Mouse (Mus musculus) liver, adult 2 months (tissue): Measurements from ENCODE around the gene Dnajc21. TPM values are rescaled to one million over a fixed set of nuclear protein-coding genes. Genes with fewer than 3 reads are reported as not detected.
A peak's percentile ranks its signal among the peaks of the same experiment; 100 is the strongest.

Experiments
- DNase-seq: peaks from one replicate; pipeline ENCODE4 v3.0.0-alpha.2; 2011; ENCODE audit warnings: low read depth, low spot score; ENCODE audit errors: extremely low read depth
- H3K27ac ChIP-seq: fragments of 200-500 bp; replicated peaks from 2 replicates; pipeline ENCODE4 v1.5.1; 2012; ENCODE audit warnings: low read depth, mild to moderate bottlenecking, control low read depth, inconsistent platforms, low read length; ENCODE audit not compliant: insufficient read depth
- H3K27me3 ChIP-seq: fragments of 200-500 bp; 2 replicates; pipeline ENCODE4 v1.6.1; 2012; ENCODE audit warnings: mild to moderate bottlenecking, moderate library complexity, low read length, inconsistent platforms; ENCODE audit not compliant: control insufficient read depth, insufficient read depth
- H3K36me3 ChIP-seq: fragments of 200-500 bp; 2 replicates; pipeline ENCODE4 v1.6.1; 2012; ENCODE audit warnings: low read length, inconsistent platforms; ENCODE audit not compliant: control insufficient read depth, insufficient read depth
- H3K4me1 ChIP-seq: fragments of 200-500 bp; 2 replicates; pipeline ENCODE4 v1.6.1; 2011; ENCODE audit warnings: low read length; ENCODE audit not compliant: control insufficient read depth, insufficient read depth
- H3K4me3 ChIP-seq: fragments of 200-500 bp; 2 replicates; pipeline ENCODE4 v1.5.1; 2011; ENCODE audit warnings: low read depth, mild to moderate bottlenecking, control low read depth, low read length, moderate library complexity; ENCODE audit not compliant: insufficient read depth
- H3K79me2 ChIP-seq: fragments of 200-500 bp; 2 replicates; pipeline ENCODE4 v1.6.1; 2012; ENCODE audit warnings: inconsistent platforms, mild to moderate bottlenecking, low read length, moderate library complexity; ENCODE audit not compliant: control insufficient read depth, insufficient read depth
- H3K9ac ChIP-seq: fragments of 200-500 bp; 2 replicates; pipeline ENCODE4 v1.6.1; 2012; ENCODE audit warnings: low read depth, mild to moderate bottlenecking, control low read depth, inconsistent platforms, low read length
- CTCF ChIP-seq: fragments of 200-500 bp; IDR thresholded peaks from 2 replicates; pipeline ENCODE4 v1.5.1; 2011; ENCODE audit warnings: low read depth, low read length, control low read depth
- POLR2A ChIP-seq: fragments of 200-500 bp; IDR thresholded peaks from 2 replicates; pipeline ENCODE4 v1.6.1; 2011; ENCODE audit warnings: low read length, control low read depth; ENCODE audit not compliant: insufficient read depth; ENCODE audit errors: extremely low read depth
- WGBS: fragments of 180-500 bp; shearing (Covaris S2); methylation state at CpG from one replicate; pipeline ENCODE4 v1.1.7; 2018; 5-methylcytosine and 5-hydroxymethylcytosine counted together
- polyA plus RNA-seq: library from polyadenylated mRNA; depleted of rRNA; stranded (reverse); fragments of >200 nt; gene quantifications from 2 replicates; pipeline ENCODE4 v1.2.3, GENCODE M21; 2012
- total RNA-seq: library from RNA; depleted of rRNA; stranded (reverse); fragments of >200 nt; gene quantifications from 2 replicates; pipeline ENCODE4 v1.2.3, GENCODE M21; 2014

The Dnajc21 gene
- total and polyA plus RNA-seq, 2 experiments = 0.76 to 7.6 TPM

GRCm38 (mm10) chr15:10470941-10471340 lies 625 bp upstream of the Dnajc21 start:
- WGBS = 17% methylated on average over 3 of the region's 3 CpGs
- DNase-seq = no peak
- Histone ChIP-seq H3K4me1 (peaks cover 2% of the 10 kb centered on the region; the same call in 1 of the 2 replicates), H3K4me3 (peak overlapping the region; percentile 99; the same call in 1 of the 2 replicates), H3K27ac (no peak overlapping the region), H3K36me3 (peaks cover 11% of the 10 kb centered on the region), H3K79me2 (peaks cover 24% of the 10 kb centered on the region), H3K9ac (no peak overlapping the region; the same call in 1 of the 2 replicates), H3K27me3 (no peaks in the 10 kb centered on the region)
- TF ChIP-seq POLR2A (no peak), CTCF (no peak)

DNA sequence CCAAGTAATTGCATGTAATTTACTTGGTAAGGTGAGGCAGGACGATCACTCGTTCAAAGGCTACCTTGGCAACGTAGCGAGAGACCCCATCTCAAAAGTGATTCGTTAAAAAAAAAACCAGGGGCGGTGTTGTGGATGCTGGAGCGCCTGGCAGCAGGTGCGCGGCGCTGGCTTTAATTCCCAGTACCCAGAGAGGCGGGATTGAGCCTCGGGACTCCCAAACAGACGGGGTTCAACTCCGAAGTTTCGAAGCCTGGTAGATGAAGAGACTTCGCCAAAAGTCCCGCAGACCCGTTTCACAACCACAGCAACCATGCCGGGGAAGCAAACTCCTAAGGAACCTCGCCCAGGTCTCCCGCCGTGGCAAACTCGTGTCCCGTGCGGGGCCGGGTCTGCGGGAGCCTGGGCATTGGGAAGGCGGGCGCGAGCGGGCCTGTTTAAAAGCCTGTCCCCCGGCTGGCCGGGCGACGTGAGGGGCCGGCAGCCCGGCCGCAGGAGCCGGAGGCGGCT lies 620 bp downstream of the Dnajc21 start:
- H3K9ac ChIP-seq = peak overlapping the region; percentile 95
- H3K4me3 ChIP-seq = peak overlapping the region; percentile 99
- H3K27me3 ChIP-seq = no peaks in the 10 kb centered on the region
- no peak for TF ChIP-seq CTCF
- TF ChIP-seq POLR2A = no peak
- H3K4me1 ChIP-seq = peaks cover 2% of the 10 kb centered on the region; the same call in 1 of the 2 replicates
- peaks cover 24% of the 10 kb centered on the region for H3K79me2 ChIP-seq
- under 1% methylated on average over 39 of the region's 40 CpGs for WGBS
- H3K27ac ChIP-seq = peak overlapping the region; percentile 89
- H3K36me3 ChIP-seq = peaks cover 1% of the 10 kb centered on the region; the same call in 1 of the 2 replicates
- peak; percentile 20 for DNase-seq

DNA sequence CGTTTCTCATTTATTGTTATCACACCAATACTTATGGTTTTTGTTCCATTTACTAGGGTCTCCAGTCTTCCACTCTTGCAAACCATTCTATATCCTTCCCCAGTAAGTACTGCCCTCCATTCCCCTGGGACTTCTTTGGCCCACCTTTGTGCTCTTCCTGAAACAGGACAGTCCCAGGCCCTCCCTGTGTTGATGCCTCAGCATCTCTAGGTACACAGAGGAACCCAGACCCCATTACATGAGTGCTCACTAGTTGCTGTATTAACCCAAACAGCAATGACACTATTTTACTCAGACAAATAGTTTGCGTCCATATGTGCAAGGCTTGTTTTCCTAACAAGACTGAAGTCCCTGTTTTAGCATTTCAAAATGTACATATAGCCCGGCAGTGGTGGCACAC lies 1.6 kb downstream of the Dnajc21 start:
- Histone ChIP-seq H3K27ac (no peak overlapping the region), H3K27me3 (no peaks in the 10 kb centered on the region), H3K9ac (no peak overlapping the region), H3K4me1 (peaks cover 2% of the 10 kb centered on the region; the same call in 1 of the 2 replicates), H3K79me2 (peaks cover 24% of the 10 kb centered on the region), H3K36me3 (no peaks in the 10 kb centered on the region), H3K4me3 (no peak overlapping the region)
- 77% methylated on average over 3 of the region's 3 CpGs for WGBS
- DNase-seq = no peak
- TF ChIP-seq CTCF (no peak), POLR2A (no peak)

DNA sequence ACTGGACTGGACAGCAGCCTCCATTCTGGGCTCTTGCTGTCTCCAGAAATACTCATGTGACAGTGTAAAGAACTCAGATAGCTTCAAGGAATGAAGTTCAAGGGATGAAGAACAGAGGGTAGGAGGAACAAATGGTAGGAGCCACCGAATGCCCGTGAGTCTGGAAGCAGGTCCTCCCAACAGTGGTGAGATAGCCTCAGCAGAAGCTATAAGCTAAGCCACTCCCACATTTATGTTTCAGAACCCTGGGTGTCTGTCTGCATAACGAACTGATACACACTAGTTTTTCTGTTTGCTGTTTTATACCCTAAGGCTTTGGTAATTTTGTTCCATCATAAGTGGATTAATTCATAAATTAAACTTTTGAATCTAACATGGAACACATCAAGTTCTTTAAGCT lies 5.6 kb downstream of the Dnajc21 start:
- TF ChIP-seq CTCF (no peak), POLR2A (no peak)
- Histone ChIP-seq H3K4me3 (no peak overlapping the region), H3K27me3 (no peaks in the 10 kb centered on the region), H3K27ac (no peak overlapping the region), H3K4me1 (no peaks in the 10 kb centered on the region; the same call in 1 of the 2 replicates), H3K36me3 (peaks cover 23% of the 10 kb centered on the region), H3K79me2 (peaks cover 22% of the 10 kb centered on the region), H3K9ac (no peak overlapping the region)
- no peak for DNase-seq
- 97% methylated on average over 3 of the region's 3 CpGs for WGBS

DNA sequence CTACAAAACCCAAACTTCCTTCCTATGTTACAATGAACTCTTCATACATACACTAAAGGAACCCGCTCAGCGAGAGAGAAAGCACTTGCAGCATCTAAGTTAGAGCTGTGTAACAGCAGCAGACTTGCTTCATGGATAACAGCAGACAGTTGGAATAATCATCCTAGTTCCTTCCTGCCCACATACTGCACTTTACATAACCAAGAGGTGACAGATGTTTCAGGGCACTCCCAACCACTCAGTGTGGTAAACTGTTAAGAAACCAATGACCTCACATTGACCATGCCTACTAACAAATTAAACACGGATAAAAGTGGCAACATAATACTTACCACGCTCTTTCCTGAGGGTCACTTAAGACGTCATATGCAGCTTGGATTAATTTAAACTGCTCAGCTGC lies 6.8 kb downstream of the Dnajc21 start:
- Histone ChIP-seq H3K27ac (no peak overlapping the region), H3K4me1 (no peaks in the 10 kb centered on the region), H3K27me3 (no peaks in the 10 kb centered on the region), H3K4me3 (no peak overlapping the region), H3K9ac (no peak overlapping the region), H3K79me2 (peaks cover 15% of the 10 kb centered on the region; the same call in 1 of the 2 replicates), H3K36me3 (peaks cover 25% of the 10 kb centered on the region)
- no peak for DNase-seq
- WGBS = 89% methylated on average over 5 of the region's 5 CpGs
- TF ChIP-seq CTCF (no peak), POLR2A (no peak)

DNA sequence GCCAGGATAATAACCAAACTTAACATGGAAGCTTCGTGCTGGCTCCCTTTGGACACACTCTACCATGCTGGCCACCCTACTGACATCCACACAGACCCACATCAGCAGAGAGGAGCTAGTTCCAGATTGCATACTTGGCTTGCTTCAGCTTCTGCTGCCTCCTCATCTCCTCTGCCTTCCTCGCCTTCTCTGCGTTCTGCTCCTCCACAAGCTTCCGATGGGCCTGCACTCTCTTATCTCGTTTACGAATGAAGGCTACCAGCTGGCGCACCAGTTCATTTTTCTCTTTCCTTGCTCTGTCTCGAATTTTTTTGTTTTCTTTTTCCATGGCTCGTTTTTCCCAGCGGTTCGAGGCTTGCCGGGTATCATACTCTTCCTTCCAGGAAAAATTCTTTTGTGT lies 9.3 kb downstream of the Dnajc21 start:
- no peaks in the 10 kb centered on the region for H3K27me3 ChIP-seq
- no peaks in the 10 kb centered on the region for H3K4me1 ChIP-seq
- no peak for TF ChIP-seq POLR2A
- TF ChIP-seq CTCF = no peak
- no peak for DNase-seq
- H3K4me3 ChIP-seq = no peak overlapping the region
- no peak overlapping the region for H3K27ac ChIP-seq
- peaks cover 27% of the 10 kb centered on the region for H3K36me3 ChIP-seq
- H3K79me2 ChIP-seq = no peaks in the 10 kb centered on the region; the same call in 1 of the 2 replicates
- 82% methylated on average over 12 of the region's 12 CpGs for WGBS
- H3K9ac ChIP-seq = no peak overlapping the region
